In genomic region chr11:113214741-113215140, GRCm38 (mm10) we compare ENCODE assay signal across 22 mouse cellular contexts.
DNase-seq lines count a peak whose midpoint lies in the region; ATAC-seq and TF ChIP-seq lines count a peak whose summit lies in the region.
"Had no signal": no experiment of that assay in that cellular context is flagged by ENCODE, and none has a peak within 500 bp of the region (broad histone marks: within the 10 kb centered on the region; RNA-seq: fewer than 3 reads in every experiment).

No protein-coding gene starts in this region.

- H3K36me3 ChIP-seq in liver, postnatal 0 days (replicated peaks; ENCODE audit: insufficient read depth, low read length) = no peaks in the 10 kb centered on the region
- H3K36me3 ChIP-seq: embryonic facial prominence, embryonic 15.5 days; heart, embryonic 10.5 days; heart, embryonic 15.5 days; hindbrain, embryonic 13.5 days; intestine, embryonic 15.5 days had no signal

- no peak overlapping the region for H3K27ac ChIP-seq in liver, postnatal 0 days (ENCODE audit: low read depth)
- H3K27ac ChIP-seq: embryonic facial prominence, embryonic 15.5 days; heart, embryonic 10.5 days; heart, embryonic 15.5 days; hindbrain, embryonic 13.5 days; hindbrain, postnatal 0 days; intestine, embryonic 15.5 days had no signal

- H3K4me1 ChIP-seq in liver, postnatal 0 days (ENCODE audit: insufficient read depth) = no peaks in the 10 kb centered on the region
- H3K4me1 ChIP-seq: embryonic facial prominence, embryonic 15.5 days; heart, embryonic 10.5 days; heart, embryonic 15.5 days; hindbrain, embryonic 13.5 days; intestine, embryonic 15.5 days had no signal

- WGBS in liver, postnatal 0 days (ENCODE audit: insufficient replicate concordance) = 83% methylated on average over 7 of the region's 7 CpGs

- TF ChIP-seq CTCF in liver, postnatal 0 days (IDR thresholded peaks at IDR 0.05; ENCODE audit: low read depth) = no peak

- no peaks in the 10 kb centered on the region for H3K27me3 ChIP-seq in liver, postnatal 0 days (ENCODE audit: insufficient read depth, low read length)
- H3K27me3 ChIP-seq: embryonic facial prominence, embryonic 15.5 days; heart, embryonic 15.5 days; hindbrain, embryonic 13.5 days; intestine, embryonic 15.5 days had no signal

- no peak for ATAC-seq in liver, postnatal 0 days
- ATAC-seq in inflammation-experienced regulatory T-cells, adult 6 months = no peak
- ATAC-seq: forebrain, embryonic 16.5 days; hindbrain, postnatal 0 days; intestine, embryonic 15.5 days had no signal

- H3K4me3 ChIP-seq in liver, postnatal 0 days (ENCODE audit: low read depth, low read length) = no peak overlapping the region
- H3K4me3 ChIP-seq: embryonic facial prominence, embryonic 15.5 days; erythroblast, embryonic 14.5 days; heart, embryonic 10.5 days; heart, embryonic 15.5 days; hindbrain, embryonic 13.5 days; intestine, embryonic 15.5 days had no signal

- no peak overlapping the region for H3K4me2 ChIP-seq in liver, postnatal 0 days (ENCODE audit: low read depth, low read length)
- H3K4me2 ChIP-seq: embryonic facial prominence, embryonic 15.5 days; heart, embryonic 15.5 days; hindbrain, embryonic 13.5 days; intestine, embryonic 15.5 days had no signal

- DNase-seq in cerebellum, adult 18-20 months = peak; percentile 49 to 57
- no peak for DNase-seq in cerebellum, adult 11 months
- DNase-seq in brain, adult 2 months (ENCODE audit: low read depth, low spot score) = peak; percentile 83
- DNase-seq in cerebellum, adult 9-10 months = peak; percentile 70
- peak; percentile 41 to 69 for DNase-seq in cerebellum, postnatal 25 days
- no peak for DNase-seq in left cerebral cortex, adult 8-10 months (ENCODE audit: low spot score in 2 of 2)
- no peak for DNase-seq in liver, postnatal 0 days
- DNase-seq: adrenal gland, postnatal 14 days; embryo, embryonic 11 days; gastrocnemius, postnatal 10 days; heart, adult 18-20 months; heart, postnatal 14 days; kidney, adult 18-20 months had no signal

- no peak for TF ChIP-seq EP300 in liver, postnatal 0 days (IDR thresholded peaks at IDR 0.05; ENCODE audit: low read depth)

- no peak overlapping the region for H3K9ac ChIP-seq in liver, postnatal 0 days (replicated peaks)
- H3K9ac ChIP-seq: embryonic facial prominence, embryonic 15.5 days; heart, embryonic 15.5 days; hindbrain, embryonic 13.5 days; intestine, embryonic 15.5 days had no signal

- H3K9me3 ChIP-seq in liver, postnatal 0 days (ENCODE audit: low read length) = no peaks in the 10 kb centered on the region
- H3K9me3 ChIP-seq: embryonic facial prominence, embryonic 15.5 days; heart, embryonic 10.5 days; heart, embryonic 15.5 days; hindbrain, embryonic 13.5 days; intestine, embryonic 15.5 days had no signal

Comparison
In these comparisons a context has a peak if more than half of its experiments do, and no peak if none do; other contexts are left out.
1. DNase-seq: peak in cerebellum, adult 18-20 months (2 of 2), brain, adult 2 months (single experiment), cerebellum, adult 9-10 months (single experiment) and cerebellum, postnatal 25 days (2 of 2); none in cerebellum, adult 11 months (single experiment), left cerebral cortex, adult 8-10 months (0 of 2) and liver, postnatal 0 days (single experiment).